Mouse (Mus musculus) E14TG2a.4 (cell line): ENCODE measurements at regions not wholly inside any gene's neighbourhood (a gene's known extent, or its start where the extent isn't known, plus 50 kb on each side); places are given as distances from the start of the nearest gene placed in this dataset.
A peak's percentile ranks its signal among the peaks of the same experiment; 100 is the strongest.

ENCODE experiments used
- H3K27me3 ChIP-seq: 2 replicates; pipeline ENCODE4 v1.6.1; 2014; ENCODE audit warnings: low read length, control low read depth; ENCODE audit not compliant: insufficient read depth
- H3K36me3 ChIP-seq: 2 replicates; pipeline ENCODE4 v1.6.1; 2014; ENCODE audit warnings: low read length, control low read depth; ENCODE audit not compliant: insufficient read depth
- H3K4me1 ChIP-seq: replicated peaks from 2 replicates; pipeline ENCODE4 v1.6.1; 2014; ENCODE audit warnings: low read depth, low read length, control low read depth
- H3K4me3 ChIP-seq: replicated peaks from 2 replicates; pipeline ENCODE4 v1.5.1; 2014; ENCODE audit warnings: mild to moderate bottlenecking, low read length
- H3K9me3 ChIP-seq: 2 replicates; pipeline ENCODE4 v1.6.1; 2014; ENCODE audit warnings: low read length, control low read depth
- CTCF ChIP-seq: conservative IDR thresholded peaks from 2 replicates; pipeline ENCODE4 v1.5.1; 2014; ENCODE audit warnings: low read length
- NANOG ChIP-seq: IDR thresholded peaks from 2 replicates; pipeline ENCODE4 v1.6.1; 2014; ENCODE audit warnings: borderline replicate concordance, low read length, mixed read lengths
- POU5F1 ChIP-seq: IDR thresholded peaks from 2 replicates; pipeline ENCODE4 v1.6.1; 2014; ENCODE audit warnings: low read length, borderline replicate concordance

DNA sequence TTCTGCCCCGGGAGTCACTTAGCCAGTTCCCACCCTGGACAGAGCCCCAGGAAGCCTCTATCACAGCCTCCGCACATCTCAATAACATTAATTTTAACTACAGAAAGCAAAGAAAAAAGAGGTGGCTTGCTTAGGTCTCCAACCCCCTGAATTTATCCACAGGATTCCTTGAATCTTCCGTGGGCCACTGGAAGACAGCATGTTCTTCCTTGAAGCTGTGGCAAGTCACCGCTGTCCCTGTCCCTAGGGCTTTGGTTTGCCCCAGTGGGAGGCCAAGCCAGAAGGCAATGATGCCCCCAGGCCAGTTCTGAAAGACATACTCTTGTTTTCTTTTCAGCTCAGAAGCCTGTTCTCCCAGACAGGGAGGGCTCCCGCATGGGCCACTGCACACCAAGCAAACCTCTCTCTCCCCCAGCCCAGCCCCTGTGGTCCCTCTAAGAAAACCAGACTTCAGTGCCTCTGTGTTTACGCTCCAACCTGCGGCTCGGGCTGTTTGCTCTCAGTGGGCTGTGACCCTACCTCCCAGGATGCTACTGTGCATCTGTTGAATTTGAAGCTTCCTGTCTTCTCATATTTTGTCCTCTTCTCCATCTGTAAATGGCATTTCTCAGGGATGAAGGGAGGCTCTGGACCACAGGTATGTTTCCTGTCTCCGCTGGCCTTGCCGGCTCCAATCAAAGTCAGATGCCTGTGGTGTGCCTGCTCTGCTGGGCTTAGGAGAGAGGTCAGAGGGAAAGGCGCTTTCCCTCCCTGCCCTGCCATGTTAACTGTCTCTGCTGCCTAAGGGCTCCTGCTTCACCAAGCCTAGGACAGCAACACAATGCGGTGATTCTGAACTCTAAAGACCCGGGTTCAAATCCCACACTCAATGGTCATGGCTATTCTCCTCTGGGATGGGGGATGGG is 67.5 kb upstream of the Rgma start:
- H3K4me3 ChIP-seq: no peak overlapping the region
- H3K27me3 ChIP-seq: peaks cover 48% of the 10 kb centered on the region
- no peaks in the 10 kb centered on the region for H3K9me3 ChIP-seq
- TF ChIP-seq POU5F1 (no peak), CTCF (no peak), NANOG (no peak)
- H3K4me1 ChIP-seq: peaks cover 59% of the 10 kb centered on the region
- H3K36me3 ChIP-seq: no peaks in the 10 kb centered on the region

GRCm38 (mm10) chr7:73308981-73309380 is 66.3 kb upstream of the Rgma start:
- H3K9me3 ChIP-seq: no peaks in the 10 kb centered on the region
- H3K27me3 ChIP-seq: peaks cover 50% of the 10 kb centered on the region
- TF ChIP-seq CTCF (no peak), POU5F1 (no peak), NANOG (no peak)
- H3K4me1 ChIP-seq: peaks cover 56% of the 10 kb centered on the region
- no peak overlapping the region for H3K4me3 ChIP-seq
- H3K36me3 ChIP-seq: no peaks in the 10 kb centered on the region

GRCm38 (mm10) chr7:73310056-73310455 is 65.3 kb upstream of the Rgma start:
- H3K36me3 ChIP-seq: no peaks in the 10 kb centered on the region
- peaks cover 46% of the 10 kb centered on the region for H3K4me1 ChIP-seq
- no peak overlapping the region for H3K4me3 ChIP-seq
- H3K27me3 ChIP-seq: peaks cover 53% of the 10 kb centered on the region
- no peak for TF ChIP-seq POU5F1
- TF ChIP-seq CTCF: no peak
- TF ChIP-seq NANOG: no peak
- no peaks in the 10 kb centered on the region for H3K9me3 ChIP-seq

DNA sequence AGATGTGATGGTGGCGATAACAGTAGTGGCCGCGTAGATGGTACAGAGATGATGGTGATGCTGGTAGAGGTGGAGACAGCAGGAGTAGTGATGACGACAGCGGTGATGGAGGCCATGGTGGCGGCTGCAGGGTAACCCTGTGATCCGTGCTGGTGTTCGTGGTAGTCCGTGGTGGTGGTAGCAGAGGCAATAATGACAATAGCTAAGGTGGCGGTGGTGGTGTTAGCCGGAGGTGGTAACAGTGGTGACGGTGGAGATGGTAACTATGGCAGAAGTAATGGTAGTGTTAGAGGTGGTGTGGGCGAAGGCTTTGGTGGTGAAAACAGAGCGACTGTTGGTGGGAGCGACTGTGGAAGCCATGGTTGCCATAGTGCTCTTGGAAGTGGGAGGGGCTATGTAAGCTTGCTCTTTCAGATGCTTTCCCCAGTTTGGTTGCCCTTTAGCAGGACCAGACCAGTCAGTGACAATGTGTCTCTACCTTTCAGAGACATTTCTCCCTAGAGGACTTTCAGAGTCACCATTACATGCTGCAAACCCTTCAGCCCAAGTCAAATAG is 64.7 kb upstream of the Rgma start:
- Histone ChIP-seq H3K4me3 (peak overlapping the region; percentile 49), H3K36me3 (no peaks in the 10 kb centered on the region), H3K27me3 (peaks cover 49% of the 10 kb centered on the region), H3K4me1 (peaks cover 40% of the 10 kb centered on the region), H3K9me3 (no peaks in the 10 kb centered on the region)
- TF ChIP-seq CTCF (no peak), NANOG (no peak)

GRCm38 (mm10) chr7:73315555-73315954 is 59.8 kb upstream of the Rgma start:
- TF ChIP-seq CTCF (no peak), POU5F1 (no peak), NANOG (no peak)
- no peak overlapping the region for H3K4me3 ChIP-seq
- H3K36me3 ChIP-seq: no peaks in the 10 kb centered on the region
- peaks cover 28% of the 10 kb centered on the region for H3K27me3 ChIP-seq
- H3K9me3 ChIP-seq: no peaks in the 10 kb centered on the region
- peaks cover 7% of the 10 kb centered on the region for H3K4me1 ChIP-seq

DNA sequence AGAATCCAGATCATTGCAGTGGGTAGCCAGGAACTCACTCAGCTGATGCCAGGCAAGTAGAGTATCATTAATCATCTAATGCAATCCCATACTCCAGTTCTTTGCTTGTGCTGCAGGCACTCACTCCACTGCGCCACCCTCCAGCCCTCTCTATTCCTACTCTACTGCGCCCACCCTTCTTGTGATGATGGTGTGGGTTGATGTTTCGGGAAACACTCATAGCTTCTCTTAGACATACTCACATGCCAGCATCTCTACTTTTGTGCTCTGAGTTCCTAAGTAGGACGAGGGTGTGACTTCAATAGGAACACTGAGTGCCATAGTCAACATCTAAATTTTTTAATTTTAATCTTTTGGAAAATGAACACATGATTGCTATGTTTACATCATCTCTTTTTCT is 57.7 kb upstream of the Rgma start:
- Histone ChIP-seq H3K9me3 (no peaks in the 10 kb centered on the region), H3K4me3 (no peak overlapping the region), H3K27me3 (peaks cover 34% of the 10 kb centered on the region), H3K36me3 (no peaks in the 10 kb centered on the region), H3K4me1 (peaks cover 19% of the 10 kb centered on the region)
- no peak for TF ChIP-seq POU5F1
- TF ChIP-seq NANOG: no peak
- TF ChIP-seq CTCF: no peak

- Histone ChIP-seq H3K9me3 (no peaks in the 10 kb centered on the region), H3K4me3 (no peak overlapping the region), H3K4me1 (peaks cover 33% of the 10 kb centered on the region), H3K36me3 (no peaks in the 10 kb centered on the region), H3K27me3 (peaks cover 36% of the 10 kb centered on the region)
- TF ChIP-seq POU5F1 (no peak), CTCF (no peak), NANOG (no peak)
Observed at GRCm38 (mm10) chr7:73319004-73319403, 56.3 kb upstream of the Rgma start.

GRCm38 (mm10) chr7:73319994-73320393 is 55.3 kb upstream of the Rgma start:
- Histone ChIP-seq H3K27me3 (peaks cover 40% of the 10 kb centered on the region), H3K9me3 (peaks cover 6% of the 10 kb centered on the region; the same call in 1 of the 2 replicates), H3K4me1 (peaks cover 36% of the 10 kb centered on the region), H3K4me3 (no peak overlapping the region), H3K36me3 (no peaks in the 10 kb centered on the region)
- TF ChIP-seq POU5F1 (no peak), CTCF (no peak), NANOG (no peak)
